Mouse (Mus musculus) hematopoietic stem cell, adult 5-6 weeks (primary cell): ENCODE results near the gene 1700007K13Rik. TPM values are rescaled to one million over a fixed set of nuclear protein-coding genes. Genes with fewer than 3 reads are reported as not detected.

ENCODE experiments used
- ATAC-seq, 2 experiments: fragments of 125-278 bp in 1 of 2; replicated peaks in 1 of 2; 2 replicates each; pipeline ENCODE4 v1.8.0; 2016 to 2017; ENCODE audit warnings: inconsistent platforms in 2 of 2, mild to moderate bottlenecking in 2 of 2, moderate number of reproducible peaks in 2 of 2, low read depth in 1 of 2, moderate TSS enrichment in 1 of 2; ENCODE audit not compliant: low FRiP score in 2 of 2, poor library complexity in 2 of 2, severe bottlenecking in 2 of 2, insufficient read depth in 1 of 2, low TSS enrichment in 1 of 2
- total RNA-seq: library from RNA; stranded (forward); fragments of 172-1452, 232-1000 nt; gene quantifications from 2 replicates; pipeline ENCODE4 v1.2.3, GENCODE M21; 2017

1700007K13Rik gene
- total RNA-seq, 1 experiment from 2014 or later = not detected

- no peak for ATAC-seq
Observed at GRCm38 (mm10) chr2:28435401-28435800, 30.7 kb downstream of the 1700007K13Rik start.

GRCm38 (mm10) chr2:28433512-28433911, 32.6 kb downstream of the 1700007K13Rik start:
- no peak for ATAC-seq

GRCm38 (mm10) chr2:28432811-28433210, 33.3 kb downstream of the 1700007K13Rik start:
- ATAC-seq = no peak

- ATAC-seq = no peak
Observed at GRCm38 (mm10) chr2:28430846-28431245, 35.3 kb downstream of the 1700007K13Rik start.

GRCm38 (mm10) chr2:28427226-28427625, 38.9 kb downstream of the 1700007K13Rik start:
- ATAC-seq = no peak

GRCm38 (mm10) chr2:28423167-28423566, 43.0 kb downstream of the 1700007K13Rik start:
- peak; percentile 65 to 72; a peak in 2 of 4 replicates for ATAC-seq

- no peak for ATAC-seq
Observed at GRCm38 (mm10) chr2:28419898-28420297, 46.2 kb downstream of the 1700007K13Rik start.

- ATAC-seq = peak; percentile 81 to 86
Observed at GRCm38 (mm10) chr2:28418034-28418433, 48.1 kb downstream of the 1700007K13Rik start.

GRCm38 (mm10) chr2:28416511-28416910, 49.6 kb downstream of the 1700007K13Rik start:
- no peak for ATAC-seq

- no peak for ATAC-seq
Observed at GRCm38 (mm10) chr2:28415387-28416024, 50.6 kb downstream of the 1700007K13Rik start.

- ATAC-seq = no peak
Observed at GRCm38 (mm10) chr2:28414757-28415137, 51.4 kb downstream of the 1700007K13Rik start.

GRCm38 (mm10) chr2:28414116-28414756, 51.9 kb downstream of the 1700007K13Rik start:
- no peak for ATAC-seq

GRCm38 (mm10) chr2:28412936-28413335, 53.2 kb downstream of the 1700007K13Rik start:
- ATAC-seq = no peak

Other genes starting within 250 kb of the 1700007K13Rik start
- 8.6 and 11.7 TPM in 2 replicates for gene Ppp1r26, start 19.5 kb downstream of the 1700007K13Rik start, total RNA-seq
- 26.6 and 31.9 TPM in 2 replicates for gene Mrps2, start 1.7 kb upstream of the 1700007K13Rik start, total RNA-seq
- not detected in 2 replicates for gene Gbgt1, start 30.6 kb upstream of the 1700007K13Rik start, total RNA-seq
- not detected in 2 replicates for gene Gm10134, start 39.8 kb upstream of the 1700007K13Rik start, total RNA-seq
- gene Ralgds, start 46.8 kb upstream of the 1700007K13Rik start, total RNA-seq = 12.0 and 20.9 TPM in 2 replicates
- not detected in 2 replicates for gene Cel, start 97.1 kb upstream of the 1700007K13Rik start, total RNA-seq
- 15.8 and 31.2 TPM in 2 replicates for gene Gtf3c5, start 117.4 kb upstream of the 1700007K13Rik start, total RNA-seq
- 16.4 and 23.5 TPM in 2 replicates for gene Gfi1b, start 155.7 kb upstream of the 1700007K13Rik start, total RNA-seq
- gene Tsc1, start 174.9 kb upstream of the 1700007K13Rik start, total RNA-seq = 22.8 and 23.5 TPM in 2 replicates
- gene Spaca9, start 233.4 kb upstream of the 1700007K13Rik start, total RNA-seq = 1.4 and 3.1 TPM in 2 replicates
- gene Ak8, start 233.8 kb upstream of the 1700007K13Rik start, total RNA-seq = 0.15 and 0.38 TPM in 2 replicates